ENCODE assay signal across 37 mouse cellular contexts in the genomic region with DNA sequence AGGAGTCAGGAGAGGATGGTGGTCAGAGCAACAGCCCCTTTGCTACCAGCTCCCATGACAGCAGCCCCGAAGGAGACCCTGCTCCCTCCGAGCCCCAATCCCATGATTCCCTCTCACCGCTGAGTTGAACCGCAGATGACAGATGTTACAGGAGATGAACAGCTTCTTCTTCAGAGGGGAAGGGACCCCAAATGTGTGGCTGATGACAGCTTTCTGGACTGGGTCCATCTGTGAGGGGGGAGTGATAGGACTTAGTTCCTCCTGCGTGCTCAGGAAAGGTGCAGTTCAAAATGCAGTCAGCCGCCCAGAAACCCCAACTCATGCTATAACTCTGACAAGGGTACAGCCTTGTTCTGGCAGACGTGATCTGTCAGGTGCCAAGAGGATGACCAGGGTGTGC. TPM values are rescaled to one million over a fixed set of nuclear protein-coding genes. Genes with fewer than 3 reads are reported as not detected.
"Had no signal": no experiment of that assay in that cellular context is flagged by ENCODE, and none has a peak within 500 bp of the region (broad histone marks: within the 10 kb centered on the region; RNA-seq: fewer than 3 reads in every experiment).

No protein-coding gene starts in this region.

- ATAC-seq: liver, embryonic 12.5 days; liver, postnatal 0 days; lung, postnatal 0 days; midbrain, embryonic 13.5 days; midbrain, embryonic 15.5 days; midbrain, embryonic 16.5 days had no signal

- H3K4me3 ChIP-seq: limb, embryonic 10.5 days; limb, embryonic 12.5 days; limb, embryonic 13.5 days; limb, embryonic 15.5 days; liver, embryonic 12.5 days; liver, embryonic 13.5 days; liver, embryonic 15.5 days; lung, embryonic 15.5 days; megakaryocyte, embryonic 14.5 days; midbrain, embryonic 10.5 days; midbrain, embryonic 12.5 days; midbrain, embryonic 13.5 days; midbrain, embryonic 15.5 days; myocyte; neural tube, embryonic 12.5 days had no signal

- H3K27ac ChIP-seq: limb, embryonic 10.5 days; limb, embryonic 12.5 days; limb, embryonic 13.5 days; limb, embryonic 15.5 days; liver, embryonic 12.5 days; liver, embryonic 13.5 days; liver, embryonic 14.5 days; liver, embryonic 15.5 days; lung, embryonic 15.5 days; macrophage; midbrain, embryonic 10.5 days; midbrain, embryonic 12.5 days; midbrain, embryonic 13.5 days; midbrain, embryonic 15.5 days; neural tube, embryonic 12.5 days had no signal

- H3K36me3 ChIP-seq: limb, embryonic 10.5 days; limb, embryonic 12.5 days; limb, embryonic 13.5 days; limb, embryonic 15.5 days; liver, embryonic 12.5 days; liver, embryonic 13.5 days; liver, embryonic 15.5 days; lung, embryonic 15.5 days; midbrain, embryonic 10.5 days; midbrain, embryonic 12.5 days; midbrain, embryonic 13.5 days; midbrain, embryonic 15.5 days; neural tube, embryonic 12.5 days had no signal

- DNase-seq: left cerebral cortex, postnatal 4 days; liver; liver, embryonic 13.5 days; liver, postnatal 0 days; lung, adult 18-20 months; lung, adult 2 months; lung, embryonic 14.5 days; lung, postnatal 10 days; lung, postnatal 14 days; lung, postnatal 36 days; lung, postnatal 4 days; midbrain, embryonic 14.5 days had no signal

- H3K4me1 ChIP-seq: limb, embryonic 10.5 days; limb, embryonic 12.5 days; limb, embryonic 13.5 days; liver, embryonic 12.5 days; liver, embryonic 13.5 days; liver, embryonic 15.5 days; lung, embryonic 15.5 days; midbrain, embryonic 10.5 days; midbrain, embryonic 12.5 days; midbrain, embryonic 13.5 days; midbrain, embryonic 15.5 days had no signal

- H3K9ac ChIP-seq: limb, embryonic 12.5 days; limb, embryonic 13.5 days; limb, embryonic 15.5 days; liver, embryonic 12.5 days; liver, embryonic 13.5 days; liver, embryonic 14.5 days; liver, embryonic 15.5 days; liver, postnatal 0 days; lung, embryonic 14.5 days; lung, embryonic 15.5 days; midbrain, embryonic 12.5 days; midbrain, embryonic 13.5 days; midbrain, embryonic 15.5 days; neural tube, embryonic 12.5 days had no signal

- H3K9me3 ChIP-seq: limb, embryonic 10.5 days; limb, embryonic 12.5 days; limb, embryonic 13.5 days; limb, embryonic 15.5 days; liver, embryonic 12.5 days; liver, embryonic 13.5 days; liver, embryonic 15.5 days; lung, embryonic 15.5 days; midbrain, embryonic 10.5 days; midbrain, embryonic 12.5 days; midbrain, embryonic 13.5 days; midbrain, embryonic 15.5 days; neural tube, embryonic 12.5 days had no signal

RNA-seq across cellular contexts. Expression of a gene that starts 57.7 kb away (rescaled TPM):
- total RNA-seq: liver, adult 2 months; megakaryocyte progenitor cell, adult 5-6 weeks; megakaryocyte-erythroid progenitor cell, adult 5-6 weeks had no signal
- polyA plus RNA-seq: liver, adult 2 months; liver, embryonic 11.5 days; liver, embryonic 12.5 days; liver, embryonic 13.5 days; liver, embryonic 14.5 days; liver, embryonic 15.5 days; liver, embryonic 16.5 days; liver, postnatal 0 days; lung, embryonic 14.5 days; lung, postnatal 0 days; midbrain, embryonic 11.5 days; neural tube, embryonic 11.5 days had no signal
